Mouse (Mus musculus): Measurements from ENCODE around the gene Elf1.

GRCm38 (mm10) chr14:79532036-79532776 is 51.2 kb downstream of the Elf1 start:
- TF ChIP-seq CTCF (IDR thresholded peaks at IDR 0.05; ENCODE audit: low read depth) = no peak
- TF ChIP-seq EP300 (IDR thresholded peaks at IDR 0.05; ENCODE audit: low read depth) = no peak

All from liver, embryonic 14.5 days (tissue).